Mouse (Mus musculus): ENCODE data around the gene Trmo. TPM values are rescaled to one million over a fixed set of nuclear protein-coding genes. Genes with fewer than 3 reads are reported as not detected.
A peak's percentile ranks its signal among the peaks of the same experiment; 100 is the strongest.

The Trmo gene
- polyA plus RNA-seq, 1 experiment from 2014 or later, result 11.6 TPM

GRCm38 (mm10) chr4:46364360-46364759 lies 24.9 kb downstream of the Trmo start:
- H3K27me3 ChIP-seq (ENCODE audit: control insufficient read depth, insufficient read depth, low read length), result peaks cover 2% of the 10 kb centered on the region; the same call in 1 of the 2 replicates
- no peak overlapping the region for H3K9ac ChIP-seq (ENCODE audit: low read length)
- no peaks in the 10 kb centered on the region for H3K36me3 ChIP-seq (ENCODE audit: control insufficient read depth, insufficient read depth, low read length)
- H3K4me2 ChIP-seq (ENCODE audit: low read depth, low read length, severe bottlenecking), result no peak overlapping the region
- no peaks in the 10 kb centered on the region for H3K9me3 ChIP-seq (ENCODE audit: control insufficient read depth, low read length)
- ATAC-seq (replicated peaks; ENCODE audit: low FRiP score), result no peak
- H3K27ac ChIP-seq (ENCODE audit: low read depth, low read length), result no peak overlapping the region
- WGBS, result 80% methylated on average over 2 of the region's 2 CpGs
- no peak overlapping the region for H3K4me3 ChIP-seq (ENCODE audit: low read depth, low read length)
- H3K4me1 ChIP-seq (replicated peaks; ENCODE audit: control insufficient read depth, insufficient read depth, low read length), result peaks cover 2% of the 10 kb centered on the region
- DNase-seq (ENCODE audit: low spot score), result no peak

- 75% methylated on average over 5 of the region's 5 CpGs for WGBS
- no peak overlapping the region for H3K9ac ChIP-seq (ENCODE audit: low read length)
- H3K27me3 ChIP-seq (ENCODE audit: control insufficient read depth, insufficient read depth, low read length), result peaks cover 2% of the 10 kb centered on the region; the same call in 1 of the 2 replicates
- no peak overlapping the region for H3K27ac ChIP-seq (ENCODE audit: low read depth, low read length)
- no peaks in the 10 kb centered on the region for H3K36me3 ChIP-seq (ENCODE audit: control insufficient read depth, insufficient read depth, low read length)
- H3K9me3 ChIP-seq (ENCODE audit: control insufficient read depth, low read length), result no peaks in the 10 kb centered on the region
- no peaks in the 10 kb centered on the region for H3K4me1 ChIP-seq (replicated peaks; ENCODE audit: control insufficient read depth, insufficient read depth, low read length)
- DNase-seq (ENCODE audit: low spot score) (no peak), ATAC-seq (replicated peaks; ENCODE audit: low FRiP score) (no peak)
- H3K4me2 ChIP-seq (ENCODE audit: low read depth, low read length, severe bottlenecking), result no peak overlapping the region
- H3K4me3 ChIP-seq (ENCODE audit: low read depth, low read length), result no peak overlapping the region
These were observed 28.0 kb downstream of the Trmo start for GRCm38 (mm10) chr4:46361258-46361657.

- peaks cover 3% of the 10 kb centered on the region; the same call in 1 of the 2 replicates for H3K27me3 ChIP-seq (ENCODE audit: control insufficient read depth, insufficient read depth, low read length)
- no peak for ATAC-seq (replicated peaks; ENCODE audit: low FRiP score)
- WGBS, result 80% methylated on average over 12 of the region's 12 CpGs
These were observed 29.5 kb downstream of the Trmo start for GRCm38 (mm10) chr4:46359539-46360253.

GRCm38 (mm10) chr4:46356351-46357133 lies 32.7 kb downstream of the Trmo start:
- 47% methylated on average over 12 of the region's 12 CpGs for WGBS
- DNase-seq (ENCODE audit: low spot score), result peak; percentile 88

More at GRCm38 (mm10) chr4:46359539-46360253, 29.5 kb downstream of the Trmo start:
- Histone ChIP-seq H3K4me2 (ENCODE audit: low read depth, low read length, severe bottlenecking) (no peak overlapping the region), H3K4me3 (ENCODE audit: low read depth, low read length) (no peak overlapping the region), H3K4me1 (replicated peaks; ENCODE audit: control insufficient read depth, insufficient read depth, low read length) (no peaks in the 10 kb centered on the region), H3K9me3 (ENCODE audit: control insufficient read depth, low read length) (no peaks in the 10 kb centered on the region), H3K27ac (ENCODE audit: low read depth, low read length) (no peak overlapping the region), H3K36me3 (ENCODE audit: control insufficient read depth, insufficient read depth, low read length) (no peaks in the 10 kb centered on the region), H3K9ac (ENCODE audit: low read length) (no peak overlapping the region)
- peak; percentile 22 for DNase-seq (ENCODE audit: low spot score)

DNA sequence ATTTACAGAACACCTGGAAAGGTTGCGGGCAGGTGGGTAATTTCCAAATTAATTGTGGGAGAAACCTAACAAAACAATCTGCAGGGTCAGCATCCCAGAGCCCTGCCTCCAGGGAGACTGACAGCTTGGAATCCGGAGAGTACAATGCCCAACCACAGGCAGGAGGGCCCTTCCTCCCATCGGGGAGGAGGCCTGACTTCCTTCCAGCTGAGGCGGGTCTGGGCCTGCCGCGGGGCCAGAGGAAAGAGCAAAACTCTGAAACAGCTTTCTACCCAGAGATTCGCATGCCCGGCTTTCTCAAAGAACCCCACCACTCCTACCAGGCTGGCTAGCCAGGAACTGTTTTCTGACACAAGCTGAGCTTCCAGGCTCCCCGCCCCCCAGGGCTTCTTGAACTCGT lies 36.2 kb downstream of the Trmo start:
- Histone ChIP-seq H3K27me3 (ENCODE audit: control insufficient read depth, insufficient read depth, low read length) (peaks cover 42% of the 10 kb centered on the region), H3K9ac (ENCODE audit: low read length) (no peak overlapping the region), H3K9me3 (ENCODE audit: control insufficient read depth, low read length) (no peaks in the 10 kb centered on the region), H3K4me2 (ENCODE audit: low read depth, low read length, severe bottlenecking) (no peak overlapping the region), H3K4me3 (ENCODE audit: low read depth, low read length) (no peak overlapping the region), H3K36me3 (ENCODE audit: control insufficient read depth, insufficient read depth, low read length) (no peaks in the 10 kb centered on the region), H3K27ac (ENCODE audit: low read depth, low read length) (no peak overlapping the region), H3K4me1 (replicated peaks; ENCODE audit: control insufficient read depth, insufficient read depth, low read length) (peaks cover 4% of the 10 kb centered on the region; the same call in 1 of the 2 replicates)
- 8% methylated on average over 10 of the region's 10 CpGs for WGBS
- no peak for DNase-seq (ENCODE audit: low spot score)
- ATAC-seq (replicated peaks; ENCODE audit: low FRiP score), result no peak

More at GRCm38 (mm10) chr4:46356351-46357133, 32.7 kb downstream of the Trmo start:
- H3K27me3 ChIP-seq (ENCODE audit: control insufficient read depth, insufficient read depth, low read length), result peaks cover 13% of the 10 kb centered on the region; the same call in 1 of the 2 replicates
- H3K4me2 ChIP-seq (ENCODE audit: low read depth, low read length, severe bottlenecking), result no peak overlapping the region
- no peaks in the 10 kb centered on the region for H3K36me3 ChIP-seq (ENCODE audit: control insufficient read depth, insufficient read depth, low read length)
- no peak for ATAC-seq (replicated peaks; ENCODE audit: low FRiP score)
- H3K9me3 ChIP-seq (ENCODE audit: control insufficient read depth, low read length), result no peaks in the 10 kb centered on the region
- no peak overlapping the region for H3K27ac ChIP-seq (ENCODE audit: low read depth, low read length)
- no peak overlapping the region for H3K4me3 ChIP-seq (ENCODE audit: low read depth, low read length)
- no peak overlapping the region for H3K9ac ChIP-seq (ENCODE audit: low read length)
- peaks cover 4% of the 10 kb centered on the region; the same call in 1 of the 2 replicates for H3K4me1 ChIP-seq (replicated peaks; ENCODE audit: control insufficient read depth, insufficient read depth, low read length)

DNA sequence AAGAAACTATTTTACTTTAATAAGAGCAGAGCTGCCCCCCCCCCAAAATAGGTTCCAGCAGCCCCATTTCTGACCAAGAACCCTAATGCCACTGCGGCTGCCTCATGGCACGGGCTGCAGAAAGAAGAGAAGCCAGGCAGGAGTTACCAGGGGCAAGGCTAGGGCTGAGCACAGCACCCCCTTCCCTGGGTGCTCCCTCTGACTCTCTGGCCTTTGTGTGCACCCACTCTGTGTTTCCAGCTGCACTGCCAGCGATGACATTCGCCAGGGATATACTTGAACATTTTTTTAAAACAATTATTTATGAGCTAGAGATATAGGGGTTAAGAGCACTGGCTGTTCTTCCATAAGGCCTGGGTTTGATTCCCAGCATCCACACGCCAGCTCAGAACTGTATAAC lies 39.7 kb downstream of the Trmo start:
- Histone ChIP-seq H3K9ac (ENCODE audit: low read length) (no peak overlapping the region), H3K27ac (ENCODE audit: low read depth, low read length) (no peak overlapping the region), H3K4me1 (replicated peaks; ENCODE audit: control insufficient read depth, insufficient read depth, low read length) (peaks cover 6% of the 10 kb centered on the region; the same call in 1 of the 2 replicates), H3K4me2 (ENCODE audit: low read depth, low read length, severe bottlenecking) (no peak overlapping the region), H3K9me3 (ENCODE audit: control insufficient read depth, low read length) (no peaks in the 10 kb centered on the region), H3K4me3 (ENCODE audit: low read depth, low read length) (no peak overlapping the region), H3K36me3 (ENCODE audit: control insufficient read depth, insufficient read depth, low read length) (no peaks in the 10 kb centered on the region), H3K27me3 (ENCODE audit: control insufficient read depth, insufficient read depth, low read length) (peaks cover 71% of the 10 kb centered on the region)
- DNase-seq (ENCODE audit: low spot score) (peak; percentile 43), ATAC-seq (replicated peaks; ENCODE audit: low FRiP score) (no peak)
- WGBS, result 45% methylated on average over 5 of the region's 5 CpGs

- H3K4me3 ChIP-seq (ENCODE audit: low read depth, low read length), result no peak overlapping the region
These were observed 40.3 kb downstream of the Trmo start for GRCm38 (mm10) chr4:46348897-46349296.

DNA sequence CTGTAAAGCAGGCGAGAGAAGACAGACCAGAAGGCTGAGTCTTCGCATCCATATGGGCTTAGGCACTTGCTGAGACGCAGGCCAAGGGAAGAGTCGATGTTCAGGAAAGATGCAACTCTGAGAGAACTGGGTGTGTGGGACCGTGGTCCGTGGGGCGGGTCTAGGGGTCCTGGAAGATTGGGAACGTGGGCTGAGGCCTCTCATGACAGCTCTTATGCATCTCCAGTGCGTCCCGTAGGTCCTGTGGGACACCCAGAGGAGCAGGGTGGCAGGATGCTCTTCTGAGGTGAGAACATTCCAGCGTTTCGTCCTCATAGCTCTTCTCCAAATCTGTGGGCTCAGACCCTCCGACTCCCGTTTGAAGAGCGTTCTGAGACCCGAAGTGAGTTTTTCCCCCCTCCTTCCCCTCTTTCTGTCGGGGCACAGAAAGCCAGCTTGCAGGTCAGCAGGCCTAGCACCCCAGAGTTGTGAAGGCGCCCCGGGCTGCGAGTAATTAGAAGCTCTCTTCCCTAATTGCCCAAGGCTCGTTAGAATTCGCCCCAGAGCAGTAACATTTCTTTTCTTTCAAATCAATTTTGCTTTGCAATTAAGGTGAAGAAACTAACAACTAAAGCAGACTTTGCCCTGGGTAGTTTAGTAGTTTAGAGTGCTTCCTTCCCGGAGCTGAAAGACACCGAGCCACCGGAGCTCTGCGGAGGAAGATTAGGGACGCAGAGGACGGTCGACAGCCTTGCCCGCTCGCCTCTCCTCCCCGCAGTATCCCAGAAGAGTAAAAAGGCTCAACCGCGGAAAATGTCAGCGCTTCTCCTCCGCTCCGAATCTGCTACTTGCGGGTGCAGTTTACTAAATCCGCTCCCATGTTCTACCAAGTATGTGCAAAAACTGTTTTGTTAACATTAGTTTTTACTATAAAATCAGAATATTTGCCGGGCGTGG lies 41.4 kb downstream of the Trmo start:
- no peak overlapping the region for H3K27ac ChIP-seq (ENCODE audit: low read depth, low read length)
- H3K4me2 ChIP-seq (ENCODE audit: low read depth, low read length, severe bottlenecking), result no peak overlapping the region
- ATAC-seq (replicated peaks; ENCODE audit: low FRiP score), result no peak
- no peaks in the 10 kb centered on the region for H3K36me3 ChIP-seq (ENCODE audit: control insufficient read depth, insufficient read depth, low read length)
- DNase-seq (ENCODE audit: low spot score), result peak; percentile 55
- no peaks in the 10 kb centered on the region for H3K9me3 ChIP-seq (ENCODE audit: control insufficient read depth, low read length)
- H3K9ac ChIP-seq (ENCODE audit: low read length), result no peak overlapping the region
- H3K4me3 ChIP-seq (ENCODE audit: low read depth, low read length), result no peak overlapping the region
- H3K27me3 ChIP-seq (ENCODE audit: control insufficient read depth, insufficient read depth, low read length), result peaks cover 79% of the 10 kb centered on the region
- 0 out of 2 replicates have a peak, but pooled peaks cover 2% of the 10 kb centered on the region for H3K4me1 ChIP-seq (replicated peaks; ENCODE audit: control insufficient read depth, insufficient read depth, low read length)
- WGBS, result 1% methylated on average over 41 of the region's 41 CpGs

More at GRCm38 (mm10) chr4:46348897-46349296, 40.3 kb downstream of the Trmo start:
- H3K36me3 ChIP-seq (ENCODE audit: control insufficient read depth, insufficient read depth, low read length), result no peaks in the 10 kb centered on the region
- WGBS, result 17% methylated on average over 9 of the region's 9 CpGs
- peaks cover 76% of the 10 kb centered on the region for H3K27me3 ChIP-seq (ENCODE audit: control insufficient read depth, insufficient read depth, low read length)
- DNase-seq (ENCODE audit: low spot score) (peak; percentile 51), ATAC-seq (replicated peaks; ENCODE audit: low FRiP score) (no peak)
- no peak overlapping the region for H3K4me2 ChIP-seq (ENCODE audit: low read depth, low read length, severe bottlenecking)
- H3K27ac ChIP-seq (ENCODE audit: low read depth, low read length), result no peak overlapping the region
- peaks cover 6% of the 10 kb centered on the region; the same call in 1 of the 2 replicates for H3K4me1 ChIP-seq (replicated peaks; ENCODE audit: control insufficient read depth, insufficient read depth, low read length)
- H3K9me3 ChIP-seq (ENCODE audit: control insufficient read depth, low read length), result no peaks in the 10 kb centered on the region
- no peak overlapping the region for H3K9ac ChIP-seq (ENCODE audit: low read length)

Measured in forebrain, embryonic 11.5 days (tissue).